Mouse (Mus musculus) midbrain, postnatal 0 days (tissue): Measurements from ENCODE around the gene Fam184b. TPM values are rescaled to one million over a fixed set of nuclear protein-coding genes. Genes with fewer than 3 reads are reported as not detected.

Source experiments
- ATAC-seq: fragments of 200-750 bp; cut with Nextera tagmentation; 2 replicates; pipeline ENCODE4 v1.8.0; 2017; ENCODE audit warnings: moderate number of reproducible peaks, mild to moderate bottlenecking, moderate TSS enrichment, moderate library complexity; ENCODE audit not compliant: low FRiP score
- DNase-seq: peaks from one replicate; pipeline ENCODE4 v3.0.0-alpha.2; 2015; ENCODE audit warnings: low spot score
- H3K27ac ChIP-seq: fragments of 300-500 bp; sonication (generic); 2 replicates; pipeline ENCODE4 v1.5.1; 2014; ENCODE audit warnings: low read depth, mild to moderate bottlenecking, low read length, mixed read lengths
- H3K27me3 ChIP-seq: fragments of 300-500 bp; sonication (generic); 2 replicates; pipeline ENCODE4 v1.6.1; 2014; ENCODE audit warnings: low read length, control low read depth, mixed read lengths; ENCODE audit not compliant: insufficient read depth
- H3K36me3 ChIP-seq: fragments of 300-500 bp; sonication (generic); 2 replicates; pipeline ENCODE4 v1.6.1; 2014; ENCODE audit warnings: low read length, control low read depth, mixed read lengths; ENCODE audit not compliant: insufficient read depth
- H3K4me1 ChIP-seq: fragments of 300-500 bp; sonication (generic); 2 replicates; pipeline ENCODE4 v1.6.1; 2014; ENCODE audit warnings: mild to moderate bottlenecking, control low read depth, antibody characterized with exemption, low read length, mixed read lengths; ENCODE audit not compliant: insufficient read depth
- H3K4me2 ChIP-seq: fragments of 300-500 bp; sonication (generic); 2 replicates; pipeline ENCODE4 v1.6.1; 2014; ENCODE audit warnings: low read depth, mild to moderate bottlenecking, low read length, mixed read lengths; ENCODE audit not compliant: poor library complexity, severe bottlenecking
- H3K4me3 ChIP-seq: fragments of 300-500 bp; sonication (generic); 2 replicates; pipeline ENCODE4 v1.5.1; 2014; ENCODE audit warnings: low read depth, mild to moderate bottlenecking, low read length, moderate library complexity
- H3K9ac ChIP-seq: fragments of 300-500 bp; sonication (generic); replicated peaks from 2 replicates; pipeline ENCODE4 v1.6.1; 2014; ENCODE audit warnings: mild to moderate bottlenecking, low read length, moderate library complexity, mixed read lengths; ENCODE audit not compliant: poor library complexity, severe bottlenecking
- H3K9me3 ChIP-seq: fragments of 300-500 bp; sonication (generic); 2 replicates; pipeline ENCODE4 v1.6.1; 2016; ENCODE audit warnings: low read length, control low read depth
- CTCF ChIP-seq: IDR thresholded peaks from 2 replicates; pipeline ENCODE4 v1.5.1; 2016; ENCODE audit warnings: antibody characterized with exemption, mild to moderate bottlenecking
- WGBS: fragments of 180-500 bp; shearing (Covaris S2); extraction: QIAGEN DNeasy Blood & Tissue Kit; methylation state at CpG from one replicate; pipeline ENCODE4 v1.1.7; 2014; 5-methylcytosine and 5-hydroxymethylcytosine counted together
- polyA plus RNA-seq: library from polyadenylated mRNA; unstranded; fragments of >200 nt; fragmentation: Nextera tagmentation; extraction: Ambion mirVana; gene quantifications from 2 replicates; pipeline ENCODE4 v1.2.1, GENCODE M21; 2015
- total RNA-seq: library from RNA; depleted of rRNA; stranded (reverse); fragments of >200 nt; gene quantifications from 2 replicates; pipeline ENCODE4 v1.2.3, GENCODE M21; 2014

Fam184b gene
- total and polyA plus RNA-seq, 2 experiments from 2014 or later, result 9.5 to 13.9 TPM

DNA sequence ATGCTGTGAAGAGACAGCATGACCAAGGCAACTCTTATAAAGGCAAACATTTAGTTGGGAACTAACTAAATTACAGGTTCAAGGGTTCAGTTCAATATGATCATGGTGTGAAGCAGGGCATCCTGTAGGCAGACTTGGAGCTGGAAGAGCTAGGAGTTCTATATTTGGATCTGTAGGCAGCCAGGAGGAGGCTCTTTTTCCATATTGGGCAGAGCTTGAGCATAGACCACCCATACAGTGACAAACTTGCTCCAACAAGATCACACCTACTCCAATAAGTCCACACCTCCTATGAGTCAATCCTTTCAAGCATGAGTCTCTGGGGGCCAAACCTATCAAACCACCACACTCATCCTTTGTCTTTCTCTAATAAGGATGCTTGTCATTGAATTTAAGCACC lies 9.9 kb downstream of the Fam184b start:
- H3K36me3 ChIP-seq, result no peaks in the 10 kb centered on the region
- H3K4me2 ChIP-seq, result no peak overlapping the region
- H3K9me3 ChIP-seq, result 0 out of 2 replicates have a peak, but pooled peaks cover 4% of the 10 kb centered on the region
- ATAC-seq (no peak), DNase-seq (no peak)
- no peak for TF ChIP-seq CTCF
- no peak overlapping the region for H3K9ac ChIP-seq
- H3K4me3 ChIP-seq, result no peak overlapping the region
- no peak overlapping the region for H3K27ac ChIP-seq
- H3K4me1 ChIP-seq, result no peaks in the 10 kb centered on the region
- H3K27me3 ChIP-seq, result no peaks in the 10 kb centered on the region

- ATAC-seq (peak; percentile 41; the same call in 1 of the 2 replicates), DNase-seq (peak; percentile 55)
- Histone ChIP-seq H3K9me3 (0 out of 2 replicates have a peak, but pooled peaks cover 4% of the 10 kb centered on the region), H3K4me3 (no peak overlapping the region), H3K4me2 (no peak overlapping the region), H3K36me3 (no peaks in the 10 kb centered on the region), H3K27me3 (no peaks in the 10 kb centered on the region), H3K4me1 (no peaks in the 10 kb centered on the region), H3K27ac (no peak overlapping the region), H3K9ac (no peak overlapping the region)
- no peak for TF ChIP-seq CTCF
- WGBS, result 75% methylated on average over 1 of the region's 1 CpGs
These were observed 11.6 kb downstream of the Fam184b start for GRCm38 (mm10) chr5:45627771-45628170.

GRCm38 (mm10) chr5:45621511-45621910 lies 17.9 kb downstream of the Fam184b start:
- WGBS, result 30% methylated on average over 3 of the region's 3 CpGs
- Histone ChIP-seq H3K36me3 (no peaks in the 10 kb centered on the region), H3K9me3 (0 out of 2 replicates have a peak, but pooled peaks cover 4% of the 10 kb centered on the region), H3K4me3 (no peak overlapping the region), H3K27me3 (no peaks in the 10 kb centered on the region), H3K9ac (no peak overlapping the region), H3K4me1 (no peaks in the 10 kb centered on the region), H3K27ac (no peak overlapping the region), H3K4me2 (no peak overlapping the region)
- DNase-seq (no peak), ATAC-seq (no peak)
- TF ChIP-seq CTCF, result no peak

DNA sequence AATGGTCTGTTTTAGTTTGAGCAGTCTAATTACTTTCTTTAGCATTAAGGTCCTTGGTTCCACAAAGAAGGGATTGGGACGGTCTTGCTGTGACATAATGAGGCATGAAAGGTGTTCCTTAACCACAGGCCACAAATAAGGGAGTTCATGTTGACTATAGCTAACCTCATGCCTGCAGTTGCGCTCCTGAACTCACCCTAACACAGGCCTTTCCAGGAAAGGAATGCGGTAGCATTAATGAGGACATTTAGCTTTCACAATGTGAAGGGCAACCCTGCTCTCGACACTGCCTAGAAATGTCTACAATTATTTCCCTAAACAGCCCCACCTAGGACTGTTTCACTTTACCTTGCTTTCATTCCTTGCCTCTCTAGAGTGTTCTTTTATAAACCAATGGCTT lies 40.4 kb downstream of the Fam184b start:
- DNase-seq (no peak), ATAC-seq (no peak)
- no peak overlapping the region for H3K27ac ChIP-seq

DNA sequence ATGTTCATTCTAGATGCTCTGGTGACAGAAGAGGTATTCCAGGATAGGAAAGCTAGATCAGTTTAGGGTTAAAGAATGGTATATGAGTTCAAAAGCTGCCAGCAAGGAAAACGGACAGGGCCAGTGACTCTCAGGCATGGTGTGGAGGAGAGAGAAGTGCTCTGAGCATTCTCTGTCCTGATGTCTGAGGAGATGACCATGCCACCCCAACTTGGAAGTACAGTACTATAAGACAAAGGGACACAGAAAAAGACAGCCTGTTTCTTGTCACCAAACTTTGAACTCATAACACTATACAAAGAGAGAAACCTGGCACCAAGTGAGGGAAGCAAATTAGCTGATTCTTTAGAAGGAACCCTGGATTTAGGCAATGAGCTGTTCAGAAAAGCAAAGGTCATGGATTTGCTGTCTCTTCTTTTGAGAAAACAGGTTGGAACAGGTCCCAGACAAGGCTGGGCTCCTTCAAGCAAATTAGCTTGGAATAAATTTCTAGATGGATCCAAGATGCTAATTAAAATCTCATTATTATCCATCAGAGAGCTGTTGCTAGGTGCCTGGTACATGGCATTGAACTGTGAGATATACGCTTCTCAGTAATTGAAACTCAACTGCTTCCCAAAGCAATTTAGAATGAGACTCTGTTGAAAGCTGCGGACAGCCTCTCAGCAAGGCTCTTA lies 43.9 kb downstream of the Fam184b start:
- H3K27me3 ChIP-seq, result no peaks in the 10 kb centered on the region
- no peak overlapping the region for H3K4me3 ChIP-seq
- H3K4me1 ChIP-seq, result no peaks in the 10 kb centered on the region
- WGBS, result 56% methylated on average over 3 of the region's 3 CpGs
- 0 out of 2 replicates have a peak, but pooled peaks cover 2% of the 10 kb centered on the region for H3K9me3 ChIP-seq
- H3K9ac ChIP-seq, result no peak overlapping the region
- no peak for TF ChIP-seq CTCF
- no peak overlapping the region for H3K4me2 ChIP-seq
- ATAC-seq, result peak; percentile 72
- H3K27ac ChIP-seq, result no peak overlapping the region
- H3K36me3 ChIP-seq, result no peaks in the 10 kb centered on the region
- peak; percentile 82 for DNase-seq

More for the DNA sequence above, 40.4 kb downstream of the Fam184b start:
- Histone ChIP-seq H3K4me3 (no peak overlapping the region), H3K36me3 (no peaks in the 10 kb centered on the region), H3K9me3 (no peaks in the 10 kb centered on the region), H3K27me3 (no peaks in the 10 kb centered on the region), H3K4me2 (no peak overlapping the region), H3K4me1 (no peaks in the 10 kb centered on the region), H3K9ac (no peak overlapping the region)
- 76% methylated on average over 4 of the region's 4 CpGs for WGBS
- no peak for TF ChIP-seq CTCF

DNA sequence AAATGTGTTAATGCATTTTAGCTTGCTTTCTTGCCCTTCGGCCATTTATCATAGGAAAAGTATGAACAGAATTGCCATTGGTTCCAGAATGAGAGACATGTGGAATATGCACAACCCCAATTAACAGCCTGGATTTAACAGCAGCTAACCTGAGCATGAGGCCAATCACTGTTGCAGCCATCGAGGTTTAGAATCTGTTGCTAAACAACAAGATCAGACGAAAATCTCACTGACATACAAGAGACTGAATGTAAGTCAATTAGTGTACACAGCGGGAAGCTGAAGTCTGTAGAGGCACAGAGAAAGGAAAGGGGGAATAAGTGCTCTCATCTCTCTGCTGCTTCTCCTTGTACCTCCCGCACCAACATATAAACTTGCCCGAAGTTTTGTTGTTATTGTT lies 46.1 kb downstream of the Fam184b start:
- no peaks in the 10 kb centered on the region for H3K4me1 ChIP-seq
- no peak overlapping the region for H3K4me2 ChIP-seq
- TF ChIP-seq CTCF, result no peak
- H3K4me3 ChIP-seq, result no peak overlapping the region
- H3K9ac ChIP-seq, result no peak overlapping the region
- peak; percentile 19 for DNase-seq
- no peaks in the 10 kb centered on the region for H3K36me3 ChIP-seq
- H3K27me3 ChIP-seq, result no peaks in the 10 kb centered on the region
- 76% methylated on average over 6 of the region's 6 CpGs for WGBS
- H3K27ac ChIP-seq, result no peak overlapping the region
- no peak for ATAC-seq
- H3K9me3 ChIP-seq, result 0 out of 2 replicates have a peak, but pooled peaks cover 2% of the 10 kb centered on the region
